Mouse (Mus musculus): ENCODE data around the gene Hmgn1. TPM values are rescaled to one million over a fixed set of nuclear protein-coding genes. Genes with fewer than 3 reads are reported as not detected.
"Not testable (repeated sequence)": the region's sequence is repeated elsewhere in the genome, so short reads cannot be mapped to it uniquely, and the experiment has no call there.

The Hmgn1 gene
- polyA plus RNA-seq, 1 experiment from 2014 or later, result 726 TPM

GRCm38 (mm10) chr16:96120022-96120623, 7.4 kb downstream of the Hmgn1 start:
- 76% methylated on average over 4 of the region's 4 CpGs for WGBS
- Histone ChIP-seq H3K36me3 (peaks cover 48% of the 10 kb centered on the region), H3K27ac (replicated peaks) (no peak overlapping the region; the same call in 1 of the 2 replicates)

GRCm38 (mm10) chr16:96114729-96115128, 12.8 kb downstream of the Hmgn1 start:
- Histone ChIP-seq H3K4me2 (replicated peaks) (no peak overlapping the region), H3K4me3 (no peak overlapping the region), H3K36me3 (peaks cover 5% of the 10 kb centered on the region; the same call in 1 of the 2 replicates), H3K27ac (replicated peaks) (no peak overlapping the region), H3K27me3 (no peaks in the 10 kb centered on the region), H3K4me1 (no peaks in the 10 kb centered on the region), H3K9ac (replicated peaks) (no peak overlapping the region), H3K9me3 (no peaks in the 10 kb centered on the region)
- WGBS, result 49% methylated on average over 4 of the region's 4 CpGs
- no peak for ATAC-seq (ENCODE audit: low FRiP score, low read depth)

More at GRCm38 (mm10) chr16:96120022-96120623, 7.4 kb downstream of the Hmgn1 start:
- H3K4me2 ChIP-seq (replicated peaks), result no peak overlapping the region
- H3K27me3 ChIP-seq, result no peaks in the 10 kb centered on the region
- H3K4me1 ChIP-seq, result 0 out of 2 replicates have a peak, but pooled peaks cover 2% of the 10 kb centered on the region
- ATAC-seq (ENCODE audit: low FRiP score, low read depth), result no peak
- no peak overlapping the region for H3K4me3 ChIP-seq
- H3K9me3 ChIP-seq, result no peaks in the 10 kb centered on the region
- H3K9ac ChIP-seq (replicated peaks), result no peak overlapping the region

- ATAC-seq (ENCODE audit: low FRiP score, low read depth), result no peak
- Histone ChIP-seq H3K27me3 (no peaks in the 10 kb centered on the region), H3K9me3 (no peaks in the 10 kb centered on the region), H3K36me3 (no peaks in the 10 kb centered on the region; the same call in 1 of the 2 replicates), H3K27ac (replicated peaks) (no peak overlapping the region), H3K4me3 (no peak overlapping the region), H3K9ac (replicated peaks) (no peak overlapping the region), H3K4me1 (no peaks in the 10 kb centered on the region), H3K4me2 (replicated peaks) (no peak overlapping the region)
- 49% methylated on average over 2 of the region's 2 CpGs for WGBS
Observed at GRCm38 (mm10) chr16:96112769-96113168, 14.8 kb downstream of the Hmgn1 start.

- WGBS, result 89% methylated on average over 5 of the region's 5 CpGs
- Histone ChIP-seq H3K9ac (replicated peaks) (no peak overlapping the region), H3K4me3 (no peak overlapping the region), H3K4me2 (replicated peaks) (no peak overlapping the region), H3K36me3 (no peaks in the 10 kb centered on the region), H3K27me3 (no peaks in the 10 kb centered on the region), H3K4me1 (no peaks in the 10 kb centered on the region), H3K27ac (replicated peaks) (no peak overlapping the region), H3K9me3 (no peaks in the 10 kb centered on the region)
- no peak for ATAC-seq (ENCODE audit: low FRiP score, low read depth)
Observed at GRCm38 (mm10) chr16:96110655-96111345, 16.7 kb downstream of the Hmgn1 start.

- H3K4me1 ChIP-seq, result no peaks in the 10 kb centered on the region
- H3K4me3 ChIP-seq, result no peak overlapping the region
- H3K27me3 ChIP-seq, result no peaks in the 10 kb centered on the region
- H3K36me3 ChIP-seq, result no peaks in the 10 kb centered on the region
- no peak overlapping the region for H3K27ac ChIP-seq (replicated peaks)
- WGBS, result 69% methylated on average over 4 of the region's 4 CpGs
- no peaks in the 10 kb centered on the region for H3K9me3 ChIP-seq
- no peak overlapping the region for H3K4me2 ChIP-seq (replicated peaks)
- no peak overlapping the region for H3K9ac ChIP-seq (replicated peaks)
- no peak for ATAC-seq (ENCODE audit: low FRiP score, low read depth)
Observed at GRCm38 (mm10) chr16:96109673-96110072, 17.9 kb downstream of the Hmgn1 start.

- Histone ChIP-seq H3K4me3 (no peak overlapping the region), H3K4me2 (replicated peaks) (no peak overlapping the region), H3K36me3 (no peaks in the 10 kb centered on the region), H3K27me3 (no peaks in the 10 kb centered on the region), H3K9me3 (no peaks in the 10 kb centered on the region), H3K4me1 (no peaks in the 10 kb centered on the region), H3K9ac (replicated peaks) (no peak overlapping the region), H3K27ac (replicated peaks) (no peak overlapping the region)
- 57% methylated on average over 2 of the region's 2 CpGs for WGBS
- no peak for ATAC-seq (ENCODE audit: low FRiP score, low read depth)
Observed at GRCm38 (mm10) chr16:96103036-96103435, 24.5 kb downstream of the Hmgn1 start.

GRCm38 (mm10) chr16:96097811-96098210, 29.7 kb downstream of the Hmgn1 start:
- not testable (repeated sequence) for H3K27me3 ChIP-seq; H3K4me1 ChIP-seq; H3K9ac ChIP-seq (replicated peaks); H3K36me3 ChIP-seq; H3K27ac ChIP-seq (replicated peaks); ATAC-seq (ENCODE audit: low FRiP score, low read depth); H3K4me2 ChIP-seq (replicated peaks); H3K9me3 ChIP-seq; H3K4me3 ChIP-seq

- Histone ChIP-seq H3K27me3 (no peaks in the 10 kb centered on the region), H3K4me1 (no peaks in the 10 kb centered on the region), H3K27ac (replicated peaks) (no peak overlapping the region), H3K4me3 (no peak overlapping the region), H3K9ac (replicated peaks) (no peak overlapping the region), H3K36me3 (no peaks in the 10 kb centered on the region), H3K4me2 (replicated peaks) (no peak overlapping the region), H3K9me3 (no peaks in the 10 kb centered on the region)
- ATAC-seq (ENCODE audit: low FRiP score, low read depth), result no peak
- 90% methylated on average over 5 of the region's 5 CpGs for WGBS
Observed at GRCm38 (mm10) chr16:96095966-96096365, 31.6 kb downstream of the Hmgn1 start.

- Histone ChIP-seq H3K36me3 (no peaks in the 10 kb centered on the region), H3K27me3 (no peaks in the 10 kb centered on the region), H3K4me1 (no peaks in the 10 kb centered on the region), H3K4me2 (replicated peaks) (no peak overlapping the region), H3K4me3 (no peak overlapping the region), H3K9ac (replicated peaks) (no peak overlapping the region), H3K27ac (replicated peaks) (no peak overlapping the region), H3K9me3 (no peaks in the 10 kb centered on the region)
- WGBS, result 68% methylated on average over 9 of the region's 9 CpGs
- no peak for ATAC-seq (ENCODE audit: low FRiP score, low read depth)
Observed at GRCm38 (mm10) chr16:96091515-96092504, 35.7 kb downstream of the Hmgn1 start.

GRCm38 (mm10) chr16:96088120-96088519, 39.4 kb downstream of the Hmgn1 start:
- WGBS, result 76% methylated on average over 5 of the region's 5 CpGs
- H3K4me3 ChIP-seq, result no peak overlapping the region
- no peak for ATAC-seq (ENCODE audit: low FRiP score, low read depth)
- no peak overlapping the region for H3K9ac ChIP-seq (replicated peaks)
- peaks cover 5% of the 10 kb centered on the region; the same call in 1 of the 2 replicates for H3K4me1 ChIP-seq
- no peaks in the 10 kb centered on the region for H3K36me3 ChIP-seq
- no peak overlapping the region for H3K4me2 ChIP-seq (replicated peaks)
- no peaks in the 10 kb centered on the region for H3K27me3 ChIP-seq
- no peak overlapping the region for H3K27ac ChIP-seq (replicated peaks)
- no peaks in the 10 kb centered on the region for H3K9me3 ChIP-seq

- 76% methylated on average over 4 of the region's 4 CpGs for WGBS
- Histone ChIP-seq H3K36me3 (no peaks in the 10 kb centered on the region), H3K4me3 (no peak overlapping the region), H3K27me3 (no peaks in the 10 kb centered on the region), H3K4me2 (replicated peaks) (no peak overlapping the region), H3K9ac (replicated peaks) (no peak overlapping the region), H3K27ac (replicated peaks) (no peak overlapping the region), H3K4me1 (peaks cover 9% of the 10 kb centered on the region), H3K9me3 (no peaks in the 10 kb centered on the region)
- no peak for ATAC-seq (ENCODE audit: low FRiP score, low read depth)
Observed at GRCm38 (mm10) chr16:96087436-96087835, 40.1 kb downstream of the Hmgn1 start.

GRCm38 (mm10) chr16:96087001-96087400, 40.5 kb downstream of the Hmgn1 start:
- no peak for ATAC-seq (ENCODE audit: low FRiP score, low read depth)
- peaks cover 9% of the 10 kb centered on the region for H3K4me1 ChIP-seq
- no peak overlapping the region for H3K4me3 ChIP-seq
- no peaks in the 10 kb centered on the region for H3K36me3 ChIP-seq
- WGBS, result 78% methylated on average over 12 of the region's 12 CpGs
- H3K27me3 ChIP-seq, result no peaks in the 10 kb centered on the region
- H3K4me2 ChIP-seq (replicated peaks), result no peak overlapping the region
- no peaks in the 10 kb centered on the region for H3K9me3 ChIP-seq
- H3K27ac ChIP-seq (replicated peaks), result no peak overlapping the region
- H3K9ac ChIP-seq (replicated peaks), result no peak overlapping the region

Measured in midbrain, embryonic 12.5 days (tissue).